Mouse (Mus musculus): ENCODE results near the gene Sel1l3. TPM values are rescaled to one million over a fixed set of nuclear protein-coding genes. Genes with fewer than 3 reads are reported as not detected.

The Sel1l3 gene
- 21.0 and 23.3 TPM in 2 replicates for polyA plus RNA-seq (2012; rRNA removed)

GRCm38 (mm10) chr5:53213711-53214352, at the start of gene Sel1l3:
Gene Sel1l3 (minus strand): TSS chr5:53213927.

Other genes starting within 250 kb of the Sel1l3 start
- 0.09 and 0.11 TPM in 2 replicates for gene Slc34a2, start 175.8 kb downstream of the Sel1l3 start, polyA plus RNA-seq (2012; rRNA removed)
- gene Smim20, start 53.2 kb upstream of the Sel1l3 start, polyA plus RNA-seq (2012; rRNA removed): 39.6 and 54.0 TPM in 2 replicates

Data from central nervous system, embryonic 18 days (tissue).